Mouse (Mus musculus): ENCODE measurements around the gene Cdon.

DNA sequence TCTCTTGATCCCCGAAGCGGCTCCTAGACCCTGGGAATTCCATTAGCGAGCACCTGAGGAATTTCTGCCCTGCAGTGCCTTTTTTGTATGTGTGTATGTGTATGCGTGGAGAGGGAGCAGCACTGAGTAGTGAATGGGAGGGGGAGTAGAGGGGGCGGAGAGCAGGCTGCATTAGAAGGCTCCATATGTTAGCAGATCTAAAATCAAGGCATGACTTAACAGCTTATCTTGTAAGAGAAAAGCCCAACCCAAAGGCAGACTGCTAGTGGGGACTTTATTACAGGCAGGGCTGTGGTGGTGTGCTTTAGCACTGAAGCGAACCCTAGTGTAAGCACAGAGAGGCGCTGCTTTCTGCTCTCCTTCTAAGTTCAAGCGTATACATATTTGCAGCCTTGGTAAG, 3.7 kb downstream of the Cdon start:
- TF ChIP-seq EP300 (IDR thresholded peaks at IDR 0.05; ENCODE audit: insufficient read depth, low read depth, low read length), result no peak
- peak; percentile 13; the same call in 1 of the 2 replicates for TF ChIP-seq CTCF (IDR thresholded peaks at IDR 0.05)
